44 mouse cellular contexts compared by ENCODE assay signal in the genomic region with DNA sequence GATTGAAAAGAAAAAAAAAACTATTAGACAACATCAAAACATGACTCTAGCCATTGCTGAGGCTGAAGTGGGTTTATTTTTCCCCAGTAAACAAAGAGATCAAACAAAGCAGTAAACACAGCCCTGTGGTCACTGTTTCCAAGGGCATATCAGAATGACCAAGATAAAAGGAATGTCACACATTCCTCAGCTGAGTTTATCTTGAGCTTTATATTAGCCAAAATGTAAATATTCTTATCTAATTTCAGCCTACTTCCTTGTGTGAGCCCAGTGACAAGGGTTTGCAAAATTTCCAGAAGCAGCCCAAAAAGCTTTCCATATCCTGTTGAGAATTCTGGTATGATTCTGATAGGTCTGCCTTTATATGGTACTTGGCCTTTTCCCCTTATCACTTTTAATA. TPM values are rescaled to one million over a fixed set of nuclear protein-coding genes. Genes with fewer than 3 reads are reported as not detected.
"Had no signal": no experiment of that assay in that cellular context is flagged by ENCODE, and none has a peak within 500 bp of the region (broad histone marks: within the 10 kb centered on the region; RNA-seq: fewer than 3 reads in every experiment).

No protein-coding gene starts in this region.

- DNase-seq: heart, adult 18-20 months; heart, adult 2 months; heart, postnatal 10 days; heart, postnatal 14 days; heart, postnatal 36 days; heart, postnatal 4 days; kidney, adult 11 months; kidney, adult 18-20 months; kidney, adult 2 months; kidney, adult 8-10 months; kidney, adult 9 months; kidney, postnatal 10 days; kidney, postnatal 14 days; kidney, postnatal 25 days; kidney, postnatal 36 days; kidney, postnatal 4 days; layer of hippocampus, adult 9-11 months had no signal

- H3K27ac ChIP-seq: heart, adult 2 months; heart, embryonic 10.5 days; heart, embryonic 13.5 days; heart, embryonic 15.5 days; hindbrain, embryonic 10.5 days; hindbrain, embryonic 12.5 days; hindbrain, embryonic 13.5 days; hindbrain, embryonic 14.5 days; hindbrain, embryonic 15.5 days; hindbrain, postnatal 0 days; intestine, embryonic 15.5 days; kidney, embryonic 15.5 days; kidney, postnatal 0 days; layer of hippocampus, adult 2 months had no signal

- H3K27me3 ChIP-seq: heart, embryonic 12.5 days; heart, embryonic 13.5 days; heart, embryonic 15.5 days; hindbrain, embryonic 12.5 days; hindbrain, embryonic 13.5 days; hindbrain, embryonic 15.5 days; intestine, embryonic 15.5 days; kidney, embryonic 15.5 days had no signal

- H3K9ac ChIP-seq: heart, embryonic 12.5 days; heart, embryonic 13.5 days; heart, embryonic 15.5 days; hindbrain, embryonic 12.5 days; hindbrain, embryonic 13.5 days; hindbrain, embryonic 14.5 days; hindbrain, embryonic 15.5 days; intestine, embryonic 15.5 days; kidney, embryonic 15.5 days had no signal

- ATAC-seq: hindbrain, embryonic 16.5 days; hindbrain, postnatal 0 days; inflammation-experienced regulatory T-cells, adult 6 months; intestine, embryonic 15.5 days; intestine, embryonic 16.5 days; intestine, postnatal 0 days had no signal

- H3K4me3 ChIP-seq: heart, adult 2 months; heart, embryonic 10.5 days; heart, embryonic 12.5 days; heart, embryonic 13.5 days; heart, embryonic 15.5 days; hindbrain, embryonic 10.5 days; hindbrain, embryonic 12.5 days; hindbrain, embryonic 13.5 days; hindbrain, embryonic 15.5 days; intestine, embryonic 15.5 days; kidney, embryonic 15.5 days; layer of hippocampus, adult 2 months had no signal

- H3K4me1 ChIP-seq: heart, embryonic 10.5 days; heart, embryonic 12.5 days; heart, embryonic 13.5 days; heart, embryonic 15.5 days; hindbrain, embryonic 10.5 days; hindbrain, embryonic 12.5 days; hindbrain, embryonic 13.5 days; hindbrain, embryonic 15.5 days; intestine, embryonic 15.5 days; kidney, embryonic 15.5 days had no signal

- H3K4me2 ChIP-seq: heart, embryonic 11.5 days; heart, embryonic 12.5 days; heart, embryonic 13.5 days; heart, embryonic 15.5 days; hindbrain, embryonic 12.5 days; hindbrain, embryonic 13.5 days; hindbrain, embryonic 14.5 days; hindbrain, embryonic 15.5 days; intestine, embryonic 15.5 days; kidney, embryonic 15.5 days had no signal

- H3K9me3 ChIP-seq: intestine, embryonic 15.5 days; kidney, embryonic 15.5 days had no signal

- H3K36me3 ChIP-seq: heart, embryonic 10.5 days; heart, embryonic 12.5 days; heart, embryonic 13.5 days; heart, embryonic 15.5 days; hindbrain, embryonic 10.5 days; hindbrain, embryonic 12.5 days; hindbrain, embryonic 13.5 days; hindbrain, embryonic 15.5 days; intestine, embryonic 15.5 days; kidney, embryonic 15.5 days had no signal

RNA-seq across cellular contexts. Expression of a gene that starts 8.6 kb away (rescaled TPM):
- polyA plus RNA-seq: heart, adult 2 months; heart, embryonic 10.5 days; heart, embryonic 11.5 days; heart, embryonic 12.5 days; heart, embryonic 13.5 days; heart, embryonic 14.5 days; heart, embryonic 15.5 days; heart, embryonic 16.5 days; heart, postnatal 0 days; hindbrain, embryonic 10.5 days; hindbrain, embryonic 11.5 days; hindbrain, embryonic 12.5 days; hindbrain, embryonic 13.5 days; hindbrain, embryonic 14.5 days; hindbrain, embryonic 15.5 days; hindbrain, embryonic 16.5 days; hindbrain, postnatal 0 days; intestine, embryonic 14.5 days; intestine, embryonic 15.5 days; intestine, embryonic 16.5 days; intestine, postnatal 0 days; kidney, adult 2 months; kidney, embryonic 14.5 days; kidney, embryonic 15.5 days; kidney, embryonic 16.5 days; kidney, postnatal 0 days; large intestine, adult 2 months had no signal

RNA-seq across cellular contexts. Expression of a gene that starts 21.2 kb away (rescaled TPM):
- polyA plus RNA-seq: heart, adult 2 months; heart, embryonic 10.5 days; heart, embryonic 11.5 days; heart, embryonic 12.5 days; heart, embryonic 13.5 days; heart, embryonic 14.5 days; heart, embryonic 15.5 days; heart, embryonic 16.5 days; heart, postnatal 0 days; hindbrain, embryonic 10.5 days; hindbrain, embryonic 11.5 days; hindbrain, embryonic 12.5 days; hindbrain, embryonic 13.5 days; hindbrain, embryonic 14.5 days; hindbrain, embryonic 15.5 days; hindbrain, embryonic 16.5 days; hindbrain, postnatal 0 days; inflammation-experienced regulatory T-cells, adult 6 months; intestine, embryonic 14.5 days; intestine, embryonic 15.5 days; intestine, embryonic 16.5 days; intestine, postnatal 0 days; kidney, adult 2 months; kidney, embryonic 14.5 days; kidney, embryonic 15.5 days; kidney, embryonic 16.5 days; kidney, postnatal 0 days; large intestine, adult 2 months had no signal

RNA-seq across cellular contexts. Expression of a gene that starts 51.2 kb away (rescaled TPM):
- polyA plus RNA-seq: heart, adult 2 months; heart, embryonic 10.5 days; heart, embryonic 11.5 days; heart, embryonic 12.5 days; heart, embryonic 13.5 days; heart, embryonic 14.5 days; heart, embryonic 15.5 days; heart, embryonic 16.5 days; heart, postnatal 0 days; hindbrain, embryonic 10.5 days; hindbrain, embryonic 11.5 days; hindbrain, embryonic 12.5 days; hindbrain, embryonic 13.5 days; hindbrain, embryonic 14.5 days; hindbrain, embryonic 15.5 days; hindbrain, embryonic 16.5 days; hindbrain, postnatal 0 days; inflammation-experienced regulatory T-cells, adult 6 months; intestine, embryonic 14.5 days; intestine, embryonic 15.5 days; intestine, embryonic 16.5 days; intestine, postnatal 0 days; kidney, adult 2 months; kidney, embryonic 14.5 days; kidney, embryonic 15.5 days; kidney, embryonic 16.5 days; kidney, postnatal 0 days; large intestine, adult 2 months had no signal

RNA-seq across cellular contexts. Expression of a gene that starts 54.9 kb away (rescaled TPM):
- polyA plus RNA-seq: heart, adult 2 months; heart, embryonic 10.5 days; heart, embryonic 11.5 days; heart, embryonic 12.5 days; heart, embryonic 13.5 days; heart, embryonic 14.5 days; heart, embryonic 15.5 days; heart, embryonic 16.5 days; heart, postnatal 0 days; hindbrain, embryonic 10.5 days; hindbrain, embryonic 11.5 days; hindbrain, embryonic 12.5 days; hindbrain, embryonic 13.5 days; hindbrain, embryonic 14.5 days; hindbrain, embryonic 15.5 days; hindbrain, embryonic 16.5 days; hindbrain, postnatal 0 days; inflammation-experienced regulatory T-cells, adult 6 months; intestine, embryonic 14.5 days; intestine, embryonic 15.5 days; intestine, embryonic 16.5 days; intestine, postnatal 0 days; kidney, adult 2 months; kidney, embryonic 14.5 days; kidney, embryonic 15.5 days; kidney, embryonic 16.5 days; kidney, postnatal 0 days; large intestine, adult 2 months had no signal
